Mouse (Mus musculus) liver, adult 2 months (tissue): ENCODE data around the gene Antxr2.
A peak's percentile ranks its signal among the peaks of the same experiment; 100 is the strongest.

ENCODE experiments used
- CTCF ChIP-seq: fragments of 200-500 bp; IDR thresholded peaks from 2 replicates; pipeline ENCODE4 v1.5.1; 2011; ENCODE audit warnings: low read depth, low read length, control low read depth
- POLR2A ChIP-seq: fragments of 200-500 bp; IDR thresholded peaks from 2 replicates; pipeline ENCODE4 v1.6.1; 2011; ENCODE audit warnings: low read length, control low read depth; ENCODE audit not compliant: insufficient read depth; ENCODE audit errors: extremely low read depth

GRCm38 (mm10) chr5:97947261-97947660 lies 83.6 kb downstream of the Antxr2 start:
- peak; percentile 26; the same call in 1 of the 2 replicates for TF ChIP-seq CTCF
- no peak for TF ChIP-seq POLR2A
